Mouse (Mus musculus) cerebellum, adult 2 months (tissue): ENCODE data around the gene Krt222.

ENCODE experiments used
- CTCF ChIP-seq: fragments of 200-500 bp; IDR thresholded peaks from 2 replicates; pipeline ENCODE4 v1.5.1; 2011; ENCODE audit warnings: low read depth, mild to moderate bottlenecking, control low read depth, low read length, moderate library complexity, borderline replicate concordance; ENCODE audit not compliant: insufficient read depth
- POLR2A ChIP-seq: fragments of 200-500 bp; IDR thresholded peaks from 2 replicates; pipeline ENCODE4 v1.6.1; 2011; ENCODE audit warnings: low read length, control low read depth, borderline replicate concordance; ENCODE audit not compliant: insufficient read depth

GRCm38 (mm10) chr11:99223310-99223709 is 20.6 kb downstream of the Krt222 start:
- TF ChIP-seq CTCF (no peak), POLR2A (no peak)
